Mouse (Mus musculus): ENCODE measurements around the gene Ndufs6.

Ndufs6 gene

DNA sequence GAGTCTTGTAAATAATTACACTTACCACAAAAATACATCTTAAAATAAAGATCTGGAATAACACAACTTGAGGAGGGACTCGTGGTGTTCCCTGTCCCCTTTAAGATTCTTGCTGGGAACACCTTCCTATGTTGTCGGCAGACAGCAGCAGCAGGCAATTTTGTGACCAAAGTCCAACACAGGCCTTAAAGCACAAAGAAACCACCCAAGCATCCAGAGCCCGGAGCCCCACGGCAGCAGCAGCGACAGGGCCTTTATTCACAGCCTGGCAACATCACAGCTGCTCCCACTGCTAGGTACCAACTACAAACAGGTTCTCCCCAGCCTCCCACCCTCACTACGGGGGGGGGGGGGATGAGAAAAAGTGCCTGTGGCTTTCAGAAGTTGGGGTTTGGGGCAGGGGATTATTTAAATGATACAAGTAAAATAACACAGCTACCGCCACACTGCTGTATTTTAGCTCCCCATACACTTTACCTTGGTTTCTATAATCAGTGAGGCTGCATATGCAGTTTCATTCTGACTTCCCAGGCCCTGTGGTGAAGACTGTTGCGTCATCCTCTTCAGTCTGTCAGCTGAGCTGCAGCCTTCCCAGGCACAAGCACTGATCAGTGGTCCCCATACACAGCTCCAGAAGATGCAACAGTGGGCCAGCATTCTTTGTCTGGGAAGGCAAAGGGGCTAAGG lies 22.8 kb downstream of the Ndufs6 start:
- no peak for DNase-seq

DNA sequence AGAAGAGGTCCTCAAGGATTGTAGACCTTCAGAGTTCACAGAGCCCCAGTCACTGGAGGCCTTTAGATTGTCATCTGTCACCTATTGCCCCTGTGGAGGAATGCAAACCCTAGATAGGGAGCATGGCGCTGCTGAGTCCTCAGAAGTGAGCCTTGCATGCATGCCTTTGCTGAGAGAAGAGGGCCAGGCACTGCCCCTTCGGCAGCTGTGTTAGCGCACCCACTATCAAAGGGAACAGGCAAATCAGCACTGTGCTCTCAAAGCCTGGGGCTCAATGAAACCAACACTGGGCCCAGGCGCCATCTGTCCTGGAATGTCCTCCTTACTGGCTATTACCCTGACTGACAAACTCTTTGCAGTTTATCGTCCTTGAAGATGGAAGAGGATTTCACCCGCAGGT lies 23.6 kb downstream of the Ndufs6 start:
- DNase-seq: no peak

DNA sequence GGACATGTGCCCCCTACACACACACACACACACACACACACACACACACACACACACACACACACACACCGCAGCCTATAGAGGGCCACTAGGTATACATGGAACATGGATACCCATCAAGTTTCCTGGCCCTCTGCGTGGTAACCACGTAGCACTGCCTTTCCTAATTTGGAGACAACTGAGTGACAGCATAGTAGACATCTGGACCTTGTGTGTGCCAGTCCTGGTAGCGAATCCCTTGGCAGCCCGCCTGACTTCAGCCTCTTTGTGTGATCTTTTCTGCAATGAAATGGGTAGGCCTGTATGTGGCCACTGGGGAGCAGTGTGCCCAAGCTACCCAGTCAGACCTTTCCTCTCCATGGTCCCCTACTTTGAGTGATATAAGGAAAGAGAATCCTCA lies 29.0 kb downstream of the Ndufs6 start:
- no peak for DNase-seq

DNA sequence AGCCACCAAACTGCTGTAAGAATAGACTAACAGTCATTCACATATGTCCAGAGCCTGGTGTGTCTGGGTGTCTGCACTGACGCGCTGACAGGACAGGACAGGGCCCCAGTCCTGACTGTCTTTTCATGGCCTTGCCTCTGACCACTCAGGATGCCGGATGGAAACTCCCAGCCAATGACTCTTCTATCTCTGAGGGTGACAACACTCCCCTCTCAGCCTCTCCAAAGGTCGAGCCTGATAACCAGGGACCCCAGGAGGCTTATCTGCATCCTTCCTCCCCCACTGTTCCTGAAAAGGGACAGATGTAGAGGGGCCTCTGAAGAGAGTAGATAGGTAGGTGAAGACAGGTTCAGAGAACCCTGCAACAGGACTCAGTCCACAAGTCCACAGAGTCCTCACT lies 29.6 kb downstream of the Ndufs6 start:
- DNase-seq: no peak

DNA sequence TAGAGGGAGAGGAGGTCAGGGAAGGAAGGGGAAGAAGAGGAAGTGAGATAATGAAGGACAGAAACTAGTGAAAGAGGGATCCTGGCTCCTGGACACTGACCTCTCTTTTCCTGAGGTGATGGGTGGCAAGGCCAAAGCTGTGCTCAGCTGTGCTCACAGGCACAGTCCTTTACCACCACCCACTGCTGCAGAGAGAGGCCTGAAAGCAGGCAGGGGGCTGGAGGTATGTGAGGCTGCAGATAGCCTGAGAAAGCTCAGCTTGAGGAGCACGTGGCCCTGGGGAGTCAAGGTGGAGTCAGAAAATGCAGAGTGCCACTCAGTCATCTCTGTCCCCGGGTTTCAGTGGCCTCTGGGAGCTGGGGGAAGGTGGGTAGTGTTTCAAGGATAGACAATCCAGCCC lies 37.2 kb downstream of the Ndufs6 start:
- no peak for DNase-seq

DNA sequence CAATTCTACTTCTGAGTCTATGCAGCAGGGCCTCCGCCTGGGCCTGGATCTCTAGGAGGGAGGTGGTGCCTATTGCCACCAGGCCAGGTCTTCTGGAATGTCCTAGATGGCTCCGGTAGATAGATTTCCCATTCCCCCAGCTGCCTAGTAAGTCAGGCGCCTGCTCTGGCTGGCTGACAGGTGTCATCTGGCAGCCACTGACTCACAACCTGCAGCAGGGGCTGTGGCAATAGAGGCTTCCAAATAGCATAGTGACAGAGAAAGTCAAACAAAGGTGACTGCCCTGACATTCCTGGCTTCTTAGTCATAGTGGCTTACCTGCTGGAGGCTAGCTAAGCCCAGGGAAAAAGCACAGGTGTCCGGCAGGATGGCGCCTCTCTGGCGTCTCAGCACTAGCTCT lies 38.1 kb downstream of the Ndufs6 start:
- no peak for DNase-seq

DNA sequence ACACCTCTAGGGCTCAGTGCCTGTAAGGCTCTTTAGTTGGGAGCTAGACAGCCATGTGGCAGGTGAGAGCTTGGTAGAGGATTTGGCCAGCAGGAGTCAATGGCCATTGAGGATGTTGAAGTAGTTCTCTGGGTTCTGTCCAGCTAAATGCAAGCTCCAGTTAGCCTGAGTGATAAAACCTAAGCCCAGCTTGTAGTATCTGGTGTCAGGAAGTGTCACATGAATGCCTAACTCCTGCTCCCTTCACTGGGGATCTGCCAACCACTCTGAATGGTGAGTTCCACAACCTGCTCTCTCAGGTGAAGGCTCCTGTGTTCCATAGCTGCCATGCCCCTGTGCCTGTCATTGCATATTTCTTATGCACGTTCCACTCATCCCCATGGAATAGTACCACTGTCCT lies 44.8 kb downstream of the Ndufs6 start:
- no peak for DNase-seq

DNA sequence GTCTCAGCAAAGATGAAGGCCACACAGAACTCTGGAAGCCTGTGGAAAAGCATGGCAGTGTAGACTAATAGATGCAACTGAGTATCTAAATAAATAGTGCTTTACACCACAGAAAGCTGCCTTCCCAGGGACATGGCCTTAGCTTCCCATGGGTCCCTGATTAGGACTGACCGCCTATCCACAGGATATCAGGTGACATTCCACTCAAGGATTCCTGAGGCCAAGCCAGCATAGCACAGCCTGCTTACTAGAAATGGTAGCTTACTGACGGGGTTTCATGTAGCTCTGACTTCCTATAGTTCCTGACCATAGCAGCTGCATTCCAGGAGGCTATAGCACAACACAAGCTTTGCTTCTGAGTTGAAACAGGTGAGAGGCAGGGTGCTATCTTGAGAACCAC lies 45.9 kb downstream of the Ndufs6 start:
- DNase-seq: no peak

DNA sequence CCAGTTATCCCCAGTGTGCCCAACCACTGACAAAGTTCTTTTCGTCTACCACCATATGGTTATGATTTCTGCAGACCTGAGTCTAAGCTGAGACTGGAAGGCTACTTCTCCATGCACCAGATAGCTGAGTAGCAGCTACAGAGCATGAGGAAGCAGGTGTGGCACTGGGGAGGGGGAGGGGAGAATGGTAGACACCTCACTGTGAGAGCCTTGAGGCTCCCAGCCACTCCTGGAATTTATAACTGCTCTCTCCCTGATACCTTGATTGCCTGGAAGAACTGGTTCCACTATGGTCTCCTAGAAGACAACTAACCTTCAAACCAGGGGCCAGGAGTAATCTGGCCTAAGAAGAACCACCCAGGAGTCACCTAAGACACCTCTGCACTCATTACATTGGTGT lies 49.1 kb downstream of the Ndufs6 start:
- DNase-seq: no peak

DNA sequence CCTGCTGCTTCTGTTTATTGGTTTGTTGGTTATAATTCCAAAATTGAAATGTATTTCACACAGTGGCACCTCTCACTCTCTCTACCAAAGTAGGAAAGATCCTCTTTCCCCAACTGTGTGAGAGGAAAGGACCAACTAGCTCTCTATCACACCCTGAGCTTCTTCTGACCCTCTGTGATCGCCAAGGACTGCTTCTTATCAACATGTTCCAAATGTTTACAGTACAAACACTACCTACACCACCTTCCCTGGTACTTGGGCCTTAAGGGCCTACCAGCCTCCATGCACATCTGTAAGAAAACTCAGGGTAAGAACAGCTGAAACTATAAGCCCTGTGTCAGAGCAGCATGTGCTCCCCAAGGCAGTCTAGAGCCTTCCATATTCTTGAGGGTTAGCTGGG lies 50.5 kb downstream of the Ndufs6 start:
- DNase-seq: no peak

DNA sequence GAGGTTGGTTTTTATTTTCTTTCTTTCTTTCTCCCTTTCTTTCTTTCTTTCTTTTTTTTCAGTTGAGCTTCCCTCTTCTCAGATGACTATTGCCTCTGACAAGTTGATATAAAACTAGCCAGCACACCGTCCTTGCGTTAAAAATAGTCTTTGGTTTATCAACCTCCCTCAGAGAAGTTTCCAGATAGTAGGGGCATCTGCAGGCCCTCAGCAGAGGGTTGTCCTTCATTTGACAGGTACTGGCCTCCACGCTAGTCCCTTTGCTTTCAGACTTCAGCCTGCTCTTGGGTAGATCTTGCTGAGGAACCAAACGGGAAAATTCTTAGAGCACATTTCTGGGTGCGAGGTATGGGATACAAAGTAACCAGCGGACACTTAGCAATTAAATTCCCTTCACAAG lies 51.0 kb downstream of the Ndufs6 start:
- no peak for DNase-seq

DNA sequence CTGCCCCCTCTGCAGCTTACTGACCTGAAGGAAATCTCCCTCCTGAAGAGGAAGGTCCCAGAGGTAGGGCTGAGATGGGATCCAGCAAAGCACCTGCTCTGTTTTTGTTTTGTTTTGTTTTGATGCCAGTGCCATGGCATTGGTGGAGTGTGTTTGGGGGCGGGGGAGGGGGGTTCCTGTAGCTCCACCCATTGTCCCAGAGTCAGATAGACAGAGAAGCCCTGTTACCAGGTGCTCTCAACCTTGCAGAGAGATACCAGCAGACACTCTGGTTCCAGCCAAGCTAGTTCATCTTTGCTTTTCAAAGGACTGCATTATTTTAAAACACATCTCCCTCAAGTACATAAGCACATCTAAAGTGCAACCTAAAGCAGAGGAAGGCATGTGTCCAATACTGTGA lies 54.8 kb downstream of the Ndufs6 start:
- DNase-seq: no peak

DNA sequence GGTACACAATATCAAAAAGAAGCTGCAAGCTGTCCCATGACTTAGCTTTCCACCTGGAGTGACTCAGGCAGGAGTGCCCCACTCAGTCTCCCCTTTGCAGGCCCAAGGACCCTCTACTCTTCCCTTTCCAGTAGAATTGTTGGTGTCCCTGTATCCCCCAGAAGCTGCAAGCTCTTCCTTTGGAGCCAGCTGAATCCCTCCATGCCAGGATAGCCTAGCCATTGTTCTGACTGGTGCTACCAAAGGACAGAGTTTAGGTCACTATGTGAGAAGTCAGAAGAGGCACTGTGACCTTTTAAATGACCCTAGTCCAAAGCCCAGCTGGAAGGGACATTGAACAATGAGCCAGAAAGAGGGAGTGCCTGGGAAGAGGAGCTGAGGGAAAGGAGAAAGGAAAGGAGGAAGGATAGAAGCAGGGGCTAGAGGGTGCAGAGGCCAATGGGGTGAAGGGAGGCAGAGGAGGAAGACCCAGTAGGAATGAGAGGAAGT lies 55.5 kb downstream of the Ndufs6 start:
- DNase-seq: no peak

DNA sequence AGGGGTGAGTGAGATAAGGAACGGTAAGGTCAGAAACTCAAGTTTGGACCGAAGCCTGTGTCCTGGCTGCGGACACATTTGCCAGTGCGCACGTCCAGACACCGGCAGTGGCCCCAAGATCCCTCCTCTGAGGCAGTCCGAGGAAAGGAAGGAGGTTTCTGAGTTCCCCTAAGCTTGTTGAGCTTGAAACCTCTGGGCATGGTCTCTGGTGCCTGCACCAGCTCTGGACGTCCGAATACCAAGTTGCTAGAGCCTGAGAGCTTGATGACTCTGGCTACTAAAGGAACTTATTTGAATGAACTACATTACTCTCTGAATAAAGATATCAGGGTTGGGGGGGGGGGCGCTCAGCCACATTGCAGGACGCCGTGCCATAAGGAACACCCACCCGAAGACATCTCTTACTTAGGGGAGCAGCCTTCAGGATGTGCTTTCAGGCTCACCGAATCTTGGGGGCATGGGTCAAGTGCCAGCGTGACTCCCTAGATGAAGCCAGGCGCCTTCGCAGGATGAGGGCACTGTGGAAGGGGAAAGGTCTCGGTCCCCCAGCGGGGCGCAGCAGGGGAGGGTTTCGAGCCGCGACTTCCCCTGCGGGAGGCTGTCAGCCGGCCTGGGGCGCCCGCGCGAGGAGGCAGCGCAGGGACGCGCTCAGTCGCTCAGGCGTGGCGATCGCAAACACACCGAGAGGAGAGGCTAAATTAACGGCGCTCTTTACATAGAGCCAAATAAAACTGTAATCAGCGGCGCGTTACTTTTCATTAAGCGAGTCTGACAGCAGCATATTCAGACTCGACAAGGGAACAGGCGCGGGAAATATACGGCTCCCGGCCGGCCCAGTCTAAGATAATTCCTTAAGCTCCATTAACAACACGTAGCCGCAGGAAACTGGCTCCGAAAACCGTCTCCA lies 56.8 kb downstream of the Ndufs6 start:
- no peak for DNase-seq

DNA sequence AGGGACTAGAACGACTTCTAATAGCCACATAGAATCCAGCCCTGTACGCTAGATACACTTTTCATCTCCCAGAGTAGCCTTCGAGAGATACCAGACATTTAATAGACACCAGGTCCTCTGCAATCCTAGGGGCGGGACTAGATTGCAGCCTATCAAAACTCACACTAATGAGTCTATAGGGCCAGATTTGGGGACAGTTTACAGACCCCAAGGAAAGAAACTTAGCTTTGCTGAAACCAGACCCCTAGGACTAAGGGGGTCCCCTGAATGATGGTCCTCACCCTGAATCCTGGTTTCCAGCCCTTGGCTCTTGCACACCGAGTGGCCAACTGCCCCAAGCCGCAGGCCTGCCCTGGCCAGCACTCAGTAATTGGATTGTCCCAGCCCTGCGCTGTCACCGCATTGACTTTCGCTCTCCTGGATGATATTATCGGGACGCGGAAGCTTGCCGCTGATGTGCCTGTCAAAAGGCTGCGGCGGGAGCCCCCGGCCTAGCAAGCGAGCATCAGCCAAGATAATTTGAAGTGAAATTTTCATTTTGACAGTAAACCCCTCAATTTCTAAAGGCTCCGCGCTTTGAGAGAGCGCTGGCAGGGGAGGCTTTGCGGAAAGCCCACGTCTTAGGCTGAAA lies 57.8 kb downstream of the Ndufs6 start:
- no peak for DNase-seq

DNA sequence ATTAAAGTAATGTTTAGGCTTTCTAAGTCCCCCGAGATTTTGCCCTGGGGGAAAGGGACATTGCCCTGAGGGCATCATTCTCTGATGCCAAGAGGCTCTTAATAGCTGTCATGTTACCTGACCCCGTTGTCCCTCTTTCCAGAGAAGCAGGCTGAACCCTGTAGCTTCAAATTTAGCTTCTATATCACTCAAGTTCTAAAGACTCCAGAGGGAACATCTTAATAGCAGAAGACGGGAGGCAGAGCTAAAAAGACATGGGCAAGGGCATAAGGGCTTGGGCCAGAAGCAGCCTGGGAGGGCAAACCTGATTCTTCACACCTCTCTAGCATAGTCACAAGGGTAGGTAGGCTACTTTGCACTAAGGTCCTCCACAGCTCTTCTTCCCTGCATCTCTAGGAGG lies 58.5 kb downstream of the Ndufs6 start:
- no peak for DNase-seq

All from thymus, postnatal 36 days (tissue).